Mouse (Mus musculus) intestine, embryonic 15.5 days (tissue): ENCODE results near the gene Trim65. TPM values are rescaled to one million over a fixed set of nuclear protein-coding genes. Genes with fewer than 3 reads are reported as not detected.

Source experiments
- ATAC-seq: fragments of 200-750 bp; cut with Nextera tagmentation; 2 replicates; pipeline ENCODE4 v1.8.0; 2017; ENCODE audit warnings: moderate TSS enrichment, moderate library complexity
- H3K27ac ChIP-seq: fragments of 300-500 bp; sonication (generic); 2 replicates; pipeline ENCODE4 v1.5.1; 2015; ENCODE audit warnings: mild to moderate bottlenecking, inconsistent platforms
- H3K27me3 ChIP-seq: fragments of 300-500 bp; sonication (generic); replicated peaks from 2 replicates; pipeline ENCODE4 v1.6.1; 2015; ENCODE audit warnings: inconsistent platforms
- H3K36me3 ChIP-seq: fragments of 300-500 bp; sonication (generic); 2 replicates; pipeline ENCODE4 v1.6.1; 2015; ENCODE audit warnings: inconsistent platforms
- H3K4me1 ChIP-seq: fragments of 300-500 bp; sonication (generic); replicated peaks from 2 replicates; pipeline ENCODE4 v1.6.1; 2015; ENCODE audit warnings: inconsistent platforms
- H3K4me2 ChIP-seq: fragments of 300-500 bp; sonication (generic); replicated peaks from 2 replicates; pipeline ENCODE4 v1.6.1; 2015; ENCODE audit warnings: mild to moderate bottlenecking, inconsistent platforms
- H3K4me3 ChIP-seq: fragments of 300-500 bp; sonication (generic); replicated peaks from 2 replicates; pipeline ENCODE4 v1.5.1; 2015; ENCODE audit warnings: inconsistent platforms
- H3K9ac ChIP-seq: fragments of 300-500 bp; sonication (generic); 2 replicates; pipeline ENCODE4 v1.6.1; 2015; ENCODE audit warnings: inconsistent platforms
- H3K9me3 ChIP-seq: fragments of 300-500 bp; sonication (generic); 2 replicates; pipeline ENCODE4 v1.6.1; 2016; ENCODE audit warnings: inconsistent platforms
- WGBS: fragments of 180-500 bp; shearing (Covaris S2); methylation state at CpG from one replicate; pipeline ENCODE4 v1.1.7; 2015; 5-methylcytosine and 5-hydroxymethylcytosine counted together
- polyA plus RNA-seq: library from polyadenylated mRNA; unstranded; fragments of >200 nt; fragmentation: Nextera tagmentation; extraction: Ambion mirVana; gene quantifications from 2 replicates; pipeline ENCODE4 v1.2.1, GENCODE M21; 2015

The Trim65 gene
- polyA plus RNA-seq, 1 experiment from 2014 or later: 6.4 TPM

- Histone ChIP-seq H3K4me1 (peaks cover 24% of the 10 kb centered on the region), H3K9me3 (no peaks in the 10 kb centered on the region), H3K36me3 (peaks cover 36% of the 10 kb centered on the region), H3K27me3 (no peaks in the 10 kb centered on the region), H3K9ac (no peak overlapping the region), H3K27ac (peak overlapping the region; percentile 48; the same call in 1 of the 2 replicates), H3K4me3 (no peak overlapping the region), H3K4me2 (peak overlapping the region; percentile 60; the same call in 1 of the 2 replicates)
- 46% methylated on average over 10 of the region's 10 CpGs for WGBS
- ATAC-seq: no peak
Observed at GRCm38 (mm10) chr11:116078676-116079320, 52.1 kb downstream of the Trim65 start.

- Histone ChIP-seq H3K9me3 (no peaks in the 10 kb centered on the region), H3K4me2 (peak overlapping the region; percentile 60), H3K4me1 (peaks cover 24% of the 10 kb centered on the region), H3K36me3 (peaks cover 31% of the 10 kb centered on the region), H3K27me3 (no peaks in the 10 kb centered on the region), H3K27ac (peak overlapping the region; percentile 84), H3K4me3 (peak overlapping the region; percentile 19), H3K9ac (no peak overlapping the region)
- peak; percentile 66 for ATAC-seq
- WGBS: 10% methylated on average over 16 of the region's 16 CpGs
Observed at GRCm38 (mm10) chr11:116078221-116078620, 52.7 kb downstream of the Trim65 start.

- 46% methylated on average over 22 of the region's 22 CpGs for WGBS
- ATAC-seq: peak; percentile 89
- Histone ChIP-seq H3K27me3 (no peaks in the 10 kb centered on the region), H3K4me3 (peak within 1 kb of the TSS; percentile 19), H3K4me2 (peak within 1 kb of the TSS; percentile 60), H3K27ac (peak within 1 kb of the TSS; percentile 84), H3K4me1 (peaks cover 24% of the 10 kb centered on the region), H3K9me3 (no peaks in the 10 kb centered on the region), H3K36me3 (peaks cover 28% of the 10 kb centered on the region), H3K9ac (peak within 1 kb of the TSS; percentile 40)
Observed at GRCm38 (mm10) chr11:116077446-116078204, 53.3 kb downstream of the Trim65 start, which contains the start of gene Unc13d. TSS of gene Unc13d (minus strand) at chr11:116077961.

GRCm38 (mm10) chr11:116076836-116077235 is 54.1 kb downstream of the Trim65 start:
- no peaks in the 10 kb centered on the region for H3K27me3 ChIP-seq
- no peaks in the 10 kb centered on the region for H3K9me3 ChIP-seq
- H3K4me3 ChIP-seq: no peak overlapping the region; the same call in 1 of the 2 replicates
- no peak overlapping the region; the same call in 1 of the 2 replicates for H3K27ac ChIP-seq
- ATAC-seq: peak; percentile 11; the same call in 1 of the 2 replicates
- H3K9ac ChIP-seq: peak overlapping the region; percentile 23; the same call in 1 of the 2 replicates
- H3K4me2 ChIP-seq: peak overlapping the region; percentile 60
- H3K36me3 ChIP-seq: peaks cover 21% of the 10 kb centered on the region
- H3K4me1 ChIP-seq: peaks cover 24% of the 10 kb centered on the region
- 69% methylated on average over 7 of the region's 7 CpGs for WGBS

- ATAC-seq: no peak
- Histone ChIP-seq H3K9ac (no peak overlapping the region), H3K9me3 (no peaks in the 10 kb centered on the region), H3K4me3 (no peak overlapping the region), H3K27ac (no peak overlapping the region), H3K4me1 (peaks cover 24% of the 10 kb centered on the region), H3K27me3 (no peaks in the 10 kb centered on the region), H3K36me3 (peaks cover 15% of the 10 kb centered on the region), H3K4me2 (no peak overlapping the region)
- 62% methylated on average over 7 of the region's 7 CpGs for WGBS
Observed at GRCm38 (mm10) chr11:116076266-116076540, 54.7 kb downstream of the Trim65 start.

GRCm38 (mm10) chr11:116075539-116076265 is 55.2 kb downstream of the Trim65 start:
- no peak for ATAC-seq
- H3K4me1 ChIP-seq: peaks cover 24% of the 10 kb centered on the region
- no peak overlapping the region for H3K4me3 ChIP-seq
- H3K27ac ChIP-seq: no peak overlapping the region
- H3K9me3 ChIP-seq: no peaks in the 10 kb centered on the region
- no peak overlapping the region for H3K4me2 ChIP-seq
- H3K9ac ChIP-seq: no peak overlapping the region
- 56% methylated on average over 20 of the region's 20 CpGs for WGBS
- peaks cover 13% of the 10 kb centered on the region for H3K36me3 ChIP-seq
- H3K27me3 ChIP-seq: no peaks in the 10 kb centered on the region

- Histone ChIP-seq H3K27me3 (no peaks in the 10 kb centered on the region), H3K4me3 (no peak overlapping the region), H3K4me2 (no peak overlapping the region), H3K27ac (no peak overlapping the region), H3K4me1 (peaks cover 21% of the 10 kb centered on the region), H3K9me3 (no peaks in the 10 kb centered on the region), H3K36me3 (peaks cover 4% of the 10 kb centered on the region; the same call in 1 of the 2 replicates), H3K9ac (no peak overlapping the region)
- no peak for ATAC-seq
- 62% methylated on average over 7 of the region's 7 CpGs for WGBS
Observed at GRCm38 (mm10) chr11:116074436-116074991, 56.4 kb downstream of the Trim65 start.

- no peak overlapping the region for H3K4me3 ChIP-seq
- H3K27ac ChIP-seq: no peak overlapping the region
- peaks cover 8% of the 10 kb centered on the region for H3K4me1 ChIP-seq
- H3K9me3 ChIP-seq: no peaks in the 10 kb centered on the region
- no peak overlapping the region for H3K4me2 ChIP-seq
- no peak for ATAC-seq
- H3K36me3 ChIP-seq: no peaks in the 10 kb centered on the region
- no peaks in the 10 kb centered on the region for H3K27me3 ChIP-seq
- H3K9ac ChIP-seq: no peak overlapping the region
- 77% methylated on average over 3 of the region's 3 CpGs for WGBS
Observed at GRCm38 (mm10) chr11:116072608-116073007, 58.3 kb downstream of the Trim65 start.

Other genes starting within 250 kb of the Trim65 start
- gene Smim5, start 231.2 kb downstream of the Trim65 start, polyA plus RNA-seq: 1.6 and 3.0 TPM in 2 replicates
- 25.4 and 31.4 TPM in 2 replicates for gene Smim6, start 219.1 kb downstream of the Trim65 start, polyA plus RNA-seq
- gene Sap30bp, start 197.8 kb downstream of the Trim65 start, polyA plus RNA-seq: 31.6 and 38.2 TPM in 2 replicates
- 16.2 and 21.0 TPM in 2 replicates for gene Recql5, start 197.7 kb downstream of the Trim65 start, polyA plus RNA-seq
- gene Itgb4, start 156.4 kb downstream of the Trim65 start, polyA plus RNA-seq: 7.9 and 10.0 TPM in 2 replicates
- 274 and 302 TPM in 2 replicates for gene Galk1, start 118.4 kb downstream of the Trim65 start, polyA plus RNA-seq
- gene H3f3b, start 103.2 kb downstream of the Trim65 start, polyA plus RNA-seq: 1,398 and 1,618 TPM in 2 replicates
- gene Unk, start 100.8 kb downstream of the Trim65 start, polyA plus RNA-seq: 25.7 and 27.4 TPM in 2 replicates
- gene Unc13d, start 53.2 kb downstream of the Trim65 start, polyA plus RNA-seq: 4.2 and 5.2 TPM in 2 replicates
- gene Wbp2, start 44.1 kb downstream of the Trim65 start, polyA plus RNA-seq: 93.5 and 98.1 TPM in 2 replicates
- gene Trim47, start 3.9 kb downstream of the Trim65 start, polyA plus RNA-seq: 18.0 and 20.9 TPM in 2 replicates
- gene Mrpl38, start 7.7 kb upstream of the Trim65 start, polyA plus RNA-seq: 107 and 109 TPM in 2 replicates
- gene Fbf1, start 37.0 kb upstream of the Trim65 start, polyA plus RNA-seq: 20.8 and 22.0 TPM in 2 replicates
- 98.0 and 100 TPM in 2 replicates for gene Ten1, start 67.7 kb upstream of the Trim65 start, polyA plus RNA-seq
- gene Acox1, start 67.9 kb upstream of the Trim65 start, polyA plus RNA-seq: 56.9 and 59.4 TPM in 2 replicates
- 3.3 and 3.4 TPM in 2 replicates for gene Evpl, start 106.9 kb upstream of the Trim65 start, polyA plus RNA-seq
- gene Srp68, start 143.1 kb upstream of the Trim65 start, polyA plus RNA-seq: 95.2 and 96.7 TPM in 2 replicates
- 0.19 and 0.21 TPM in 2 replicates for gene Galr2, start 149.8 kb upstream of the Trim65 start, polyA plus RNA-seq
- 52.1 and 52.5 TPM in 2 replicates for gene Exoc7, start 176.1 kb upstream of the Trim65 start, polyA plus RNA-seq
- gene Foxj1, start 204.3 kb upstream of the Trim65 start, polyA plus RNA-seq: 0.66 and 0.77 TPM in 2 replicates